Mouse (Mus musculus): ENCODE data around the gene Meioc.

DNA sequence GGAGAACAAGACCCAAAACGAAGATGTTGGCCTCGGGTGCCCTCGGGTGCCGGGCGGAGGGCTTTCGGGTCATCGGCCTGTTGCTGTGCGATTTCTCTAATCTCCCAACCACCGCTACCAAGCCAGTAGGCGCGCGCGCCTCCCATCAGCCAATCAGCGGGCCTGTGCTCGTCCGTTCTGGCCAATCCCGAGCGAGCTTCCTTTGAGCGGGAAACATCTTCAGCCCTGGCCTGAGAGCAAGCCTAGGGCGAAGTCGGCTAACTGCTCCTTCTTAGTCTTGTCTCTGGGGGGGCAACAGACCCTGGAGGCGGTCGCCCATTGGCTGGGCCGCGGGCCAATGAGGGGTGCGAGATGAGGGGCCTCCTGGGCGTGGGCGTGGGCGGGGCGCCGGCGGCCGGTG, 1.6 kb downstream of the Meioc start:
- no peak for TF ChIP-seq CTCF (IDR thresholded peaks at IDR 0.05; ENCODE audit: control insufficient read depth, insufficient read depth, insufficient replicate concordance, low read depth, low read length)
- TF ChIP-seq POLR2A (IDR thresholded peaks at IDR 0.05; ENCODE audit: control insufficient read depth, low read depth, low read length), result no peak
